Mouse (Mus musculus) kidney, embryonic 14.5 days (tissue): ENCODE results near the gene Cdk19. TPM values are rescaled to one million over a fixed set of nuclear protein-coding genes. Genes with fewer than 3 reads are reported as not detected.

ENCODE experiments used
- ATAC-seq: fragments of 200-750 bp; cut with Nextera tagmentation; 2 replicates; pipeline ENCODE4 v1.8.0; 2017; ENCODE audit warnings: moderate number of reproducible peaks, mild to moderate bottlenecking, moderate TSS enrichment, moderate library complexity; ENCODE audit not compliant: low FRiP score, low TSS enrichment
- H3K27ac ChIP-seq: fragments of 300-500 bp; sonication (generic); 2 replicates; pipeline ENCODE4 v1.5.1; 2014; ENCODE audit warnings: low read depth, mild to moderate bottlenecking, low read length, moderate library complexity, mixed read lengths
- H3K27me3 ChIP-seq: fragments of 300-500 bp; sonication (generic); 2 replicates; pipeline ENCODE4 v1.6.1; 2014; ENCODE audit warnings: mild to moderate bottlenecking, low read length; ENCODE audit not compliant: control insufficient read depth, insufficient read depth
- H3K36me3 ChIP-seq: fragments of 300-500 bp; sonication (generic); 2 replicates; pipeline ENCODE4 v1.6.1; 2014; ENCODE audit warnings: low read length, mixed read lengths; ENCODE audit not compliant: control insufficient read depth, insufficient read depth
- H3K4me1 ChIP-seq: fragments of 300-500 bp; sonication (generic); 2 replicates; pipeline ENCODE4 v1.6.1; 2014; ENCODE audit warnings: low read length, mixed read lengths; ENCODE audit not compliant: control insufficient read depth, insufficient read depth
- H3K4me2 ChIP-seq: fragments of 300-500 bp; sonication (generic); replicated peaks from 2 replicates; pipeline ENCODE4 v1.6.1; 2014; ENCODE audit warnings: low read depth, mild to moderate bottlenecking, low read length
- H3K4me3 ChIP-seq: fragments of 300-500 bp; sonication (generic); 2 replicates; pipeline ENCODE4 v1.5.1; 2014; ENCODE audit warnings: mild to moderate bottlenecking, low read length
- H3K9ac ChIP-seq: fragments of 300-500 bp; sonication (generic); 2 replicates; pipeline ENCODE4 v1.6.1; 2014; ENCODE audit warnings: low read depth, mild to moderate bottlenecking, low read length, moderate library complexity
- H3K9me3 ChIP-seq: fragments of 300-500 bp; sonication (generic); 2 replicates; pipeline ENCODE4 v1.6.1; 2016; ENCODE audit warnings: low read length; ENCODE audit not compliant: control insufficient read depth
- WGBS: fragments of 180-500 bp; shearing (Covaris S2); extraction: QIAGEN DNeasy Blood & Tissue Kit; methylation state at CpG from one replicate; pipeline ENCODE4 v1.1.7; 2014; 5-methylcytosine and 5-hydroxymethylcytosine counted together
- polyA plus RNA-seq: library from polyadenylated mRNA; unstranded; fragments of >200 nt; fragmentation: Nextera tagmentation; extraction: Ambion mirVana; gene quantifications from 2 replicates; pipeline ENCODE4 v1.2.1, GENCODE M21; 2014

Cdk19 gene
- polyA plus RNA-seq, 1 experiment from 2014 or later, result 10.8 TPM

GRCm38 (mm10) chr10:40309884-40310635 is 29.3 kb upstream of the Cdk19 start:
- H3K9me3 ChIP-seq, result 0 out of 2 replicates have a peak, but pooled peaks cover 7% of the 10 kb centered on the region
- no peak overlapping the region for H3K4me3 ChIP-seq
- H3K4me1 ChIP-seq, result no peaks in the 10 kb centered on the region
- H3K27me3 ChIP-seq, result no peaks in the 10 kb centered on the region
- ATAC-seq, result no peak
- no peak overlapping the region for H3K9ac ChIP-seq
- no peak overlapping the region for H3K27ac ChIP-seq
- 49% methylated on average over 6 of the region's 6 CpGs for WGBS
- H3K4me2 ChIP-seq, result no peak overlapping the region
- no peaks in the 10 kb centered on the region for H3K36me3 ChIP-seq

GRCm38 (mm10) chr10:40312781-40313180 is 26.6 kb upstream of the Cdk19 start:
- no peaks in the 10 kb centered on the region for H3K4me1 ChIP-seq
- no peaks in the 10 kb centered on the region for H3K9me3 ChIP-seq
- 48% methylated on average over 4 of the region's 4 CpGs for WGBS
- no peaks in the 10 kb centered on the region for H3K27me3 ChIP-seq
- H3K36me3 ChIP-seq, result no peaks in the 10 kb centered on the region
- no peak for ATAC-seq
- no peak overlapping the region for H3K9ac ChIP-seq
- H3K4me3 ChIP-seq, result no peak overlapping the region
- no peak overlapping the region for H3K27ac ChIP-seq
- no peak overlapping the region for H3K4me2 ChIP-seq

- H3K27ac ChIP-seq, result no peak overlapping the region
- ATAC-seq, result no peak
- no peaks in the 10 kb centered on the region for H3K36me3 ChIP-seq
- no peak overlapping the region for H3K9ac ChIP-seq
- 0 out of 2 replicates have a peak, but pooled peaks cover 6% of the 10 kb centered on the region for H3K9me3 ChIP-seq
- no peaks in the 10 kb centered on the region for H3K4me1 ChIP-seq
- no peak overlapping the region for H3K4me3 ChIP-seq
- H3K4me2 ChIP-seq, result no peak overlapping the region
- no peaks in the 10 kb centered on the region for H3K27me3 ChIP-seq
- 40% methylated on average over 7 of the region's 7 CpGs for WGBS
These were observed 22.4 kb upstream of the Cdk19 start for GRCm38 (mm10) chr10:40316841-40317585.

GRCm38 (mm10) chr10:40320306-40320705 is 19.1 kb upstream of the Cdk19 start:
- H3K27me3 ChIP-seq, result no peaks in the 10 kb centered on the region
- H3K9me3 ChIP-seq, result 0 out of 2 replicates have a peak, but pooled peaks cover 6% of the 10 kb centered on the region
- no peaks in the 10 kb centered on the region for H3K4me1 ChIP-seq
- no peaks in the 10 kb centered on the region for H3K36me3 ChIP-seq
- ATAC-seq, result no peak
- WGBS, result 95% methylated on average over 10 of the region's 10 CpGs
- H3K9ac ChIP-seq, result no peak overlapping the region
- no peak overlapping the region for H3K4me3 ChIP-seq
- no peak overlapping the region for H3K27ac ChIP-seq
- H3K4me2 ChIP-seq, result no peak overlapping the region

- Histone ChIP-seq H3K36me3 (no peaks in the 10 kb centered on the region), H3K4me2 (no peak overlapping the region), H3K4me1 (no peaks in the 10 kb centered on the region), H3K4me3 (no peak overlapping the region), H3K9ac (no peak overlapping the region), H3K27me3 (no peaks in the 10 kb centered on the region), H3K27ac (no peak overlapping the region), H3K9me3 (no peaks in the 10 kb centered on the region)
- 80% methylated on average over 9 of the region's 9 CpGs for WGBS
- no peak for ATAC-seq
These were observed 11.3 kb upstream of the Cdk19 start for GRCm38 (mm10) chr10:40328004-40328551.

- 80% methylated on average over 1 of the region's 1 CpGs for WGBS
- no peaks in the 10 kb centered on the region for H3K4me1 ChIP-seq
- no peaks in the 10 kb centered on the region for H3K27me3 ChIP-seq
- no peaks in the 10 kb centered on the region for H3K36me3 ChIP-seq
- H3K9me3 ChIP-seq, result no peaks in the 10 kb centered on the region
- ATAC-seq, result no peak
- H3K4me2 ChIP-seq, result no peak overlapping the region
- no peak overlapping the region for H3K27ac ChIP-seq
- no peak overlapping the region for H3K9ac ChIP-seq
- no peak overlapping the region for H3K4me3 ChIP-seq
These were observed 9.1 kb upstream of the Cdk19 start for GRCm38 (mm10) chr10:40330262-40330661.

- 77% methylated on average over 6 of the region's 6 CpGs for WGBS
- Histone ChIP-seq H3K27me3 (no peaks in the 10 kb centered on the region), H3K4me1 (no peaks in the 10 kb centered on the region), H3K4me3 (no peak overlapping the region), H3K4me2 (no peak overlapping the region), H3K9me3 (no peaks in the 10 kb centered on the region), H3K27ac (no peak overlapping the region), H3K36me3 (no peaks in the 10 kb centered on the region), H3K9ac (no peak overlapping the region)
- ATAC-seq, result no peak
These were observed 6.5 kb upstream of the Cdk19 start for GRCm38 (mm10) chr10:40332864-40333263.

- Histone ChIP-seq H3K9ac (no peak overlapping the region), H3K36me3 (no peaks in the 10 kb centered on the region), H3K4me1 (no peaks in the 10 kb centered on the region), H3K27ac (no peak overlapping the region), H3K9me3 (no peaks in the 10 kb centered on the region), H3K4me2 (no peak overlapping the region), H3K27me3 (no peaks in the 10 kb centered on the region), H3K4me3 (no peak overlapping the region)
- WGBS, result 61% methylated on average over 4 of the region's 4 CpGs
- ATAC-seq, result no peak
These were observed 2.7 kb downstream of the Cdk19 start for GRCm38 (mm10) chr10:40342036-40342435.
